Mouse (Mus musculus): ENCODE measurements around the gene Alx1.

Alx1 gene

DNA sequence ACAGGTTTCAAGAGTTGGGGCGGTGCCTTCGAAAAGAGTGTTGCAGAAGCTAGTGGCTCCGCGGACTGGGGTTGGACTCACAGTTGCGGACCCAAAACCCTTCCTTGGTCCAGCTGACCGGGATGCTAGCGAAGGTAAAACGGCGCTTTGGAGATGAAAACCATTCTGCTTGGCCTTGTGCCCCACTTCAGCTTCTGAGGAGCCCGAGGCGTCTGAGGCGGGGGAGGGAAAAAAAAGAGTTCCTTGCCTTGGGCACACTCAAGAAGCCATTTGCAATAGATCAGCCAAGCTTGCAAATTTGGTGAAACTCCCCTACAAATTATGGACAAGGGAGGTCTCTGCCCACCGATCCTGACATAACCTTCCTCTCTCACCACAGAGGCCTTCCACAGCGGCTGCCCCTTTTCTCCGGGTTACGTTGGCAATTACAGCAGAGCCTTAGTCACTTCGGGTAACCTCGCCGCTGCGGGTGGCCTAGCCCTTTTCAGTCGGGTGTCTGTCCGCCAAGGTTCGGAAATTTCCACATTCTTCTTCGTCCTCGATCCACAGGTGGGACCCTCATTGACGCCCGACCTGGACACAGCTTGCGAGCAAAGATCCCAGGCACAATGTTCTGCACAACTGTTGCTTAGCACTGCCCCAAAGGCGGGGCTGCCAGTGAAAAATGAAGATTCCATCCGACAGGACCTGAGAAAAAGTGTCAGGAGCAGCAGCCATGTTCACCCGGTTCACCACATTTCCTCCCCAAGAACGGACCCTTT, at the start of gene Alx1:
Alx1 (minus strand) TSS at position 486 of the 761 bp plus-strand sequence.
- no peak for DNase-seq

DNA sequence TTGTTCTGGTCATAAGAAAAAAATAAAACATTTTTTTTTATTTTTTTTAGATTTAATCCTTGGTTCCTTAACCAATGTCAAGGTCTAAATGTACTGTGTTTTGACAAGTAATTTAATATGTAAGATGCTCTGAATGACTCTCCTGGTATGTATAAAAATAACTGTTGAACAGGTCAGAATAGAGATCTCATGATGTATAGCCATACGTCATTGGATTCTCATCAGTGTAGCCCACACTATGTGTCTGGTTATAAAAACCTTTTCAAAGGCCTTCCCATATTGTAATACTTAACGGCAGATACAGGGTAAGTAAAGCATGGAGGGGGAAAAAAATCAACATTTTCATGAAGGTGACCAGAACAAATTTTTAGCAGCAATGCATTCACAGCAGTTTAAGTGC, 19.6 kb upstream of the Alx1 start:
- no peak for DNase-seq

DNA sequence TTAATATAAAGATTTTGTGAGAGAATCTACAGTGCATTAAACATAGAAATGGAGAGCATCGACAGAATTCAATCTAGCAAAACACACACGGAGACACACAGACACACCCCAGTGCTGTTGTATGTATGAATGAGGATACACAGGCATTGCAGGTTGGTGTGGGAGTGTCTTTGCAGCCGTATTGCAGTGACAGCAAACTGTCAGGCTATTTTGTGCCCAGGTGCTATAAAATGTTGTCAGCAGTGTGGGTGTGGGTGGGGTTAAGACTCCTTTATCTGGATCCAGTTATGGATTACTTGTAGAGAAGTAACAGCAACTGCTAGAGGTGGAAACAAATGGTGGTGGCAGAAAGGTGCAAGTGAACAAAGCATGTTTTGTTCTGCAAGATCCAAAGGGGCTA, 16.6 kb upstream of the Alx1 start:
- no peak for DNase-seq

DNA sequence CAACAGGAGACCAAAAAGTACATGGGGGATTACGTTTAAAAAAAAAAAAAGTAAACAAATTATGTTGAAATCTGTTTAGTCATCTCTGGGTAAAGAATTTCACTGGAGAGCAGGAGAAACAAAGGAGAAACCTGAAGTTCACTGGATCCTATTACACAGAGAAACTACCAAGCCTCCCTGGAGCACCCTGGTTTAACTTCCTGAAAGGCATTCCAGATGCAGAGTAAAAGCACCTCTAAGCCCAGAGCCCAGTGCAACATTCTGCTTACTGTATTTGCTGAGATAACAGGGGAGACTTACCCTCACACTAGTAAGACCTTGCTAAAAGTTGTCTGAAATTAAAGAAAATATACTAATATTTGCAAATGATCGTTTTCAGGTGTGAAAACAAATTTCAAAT, 15.0 kb upstream of the Alx1 start:
- no peak for DNase-seq

DNA sequence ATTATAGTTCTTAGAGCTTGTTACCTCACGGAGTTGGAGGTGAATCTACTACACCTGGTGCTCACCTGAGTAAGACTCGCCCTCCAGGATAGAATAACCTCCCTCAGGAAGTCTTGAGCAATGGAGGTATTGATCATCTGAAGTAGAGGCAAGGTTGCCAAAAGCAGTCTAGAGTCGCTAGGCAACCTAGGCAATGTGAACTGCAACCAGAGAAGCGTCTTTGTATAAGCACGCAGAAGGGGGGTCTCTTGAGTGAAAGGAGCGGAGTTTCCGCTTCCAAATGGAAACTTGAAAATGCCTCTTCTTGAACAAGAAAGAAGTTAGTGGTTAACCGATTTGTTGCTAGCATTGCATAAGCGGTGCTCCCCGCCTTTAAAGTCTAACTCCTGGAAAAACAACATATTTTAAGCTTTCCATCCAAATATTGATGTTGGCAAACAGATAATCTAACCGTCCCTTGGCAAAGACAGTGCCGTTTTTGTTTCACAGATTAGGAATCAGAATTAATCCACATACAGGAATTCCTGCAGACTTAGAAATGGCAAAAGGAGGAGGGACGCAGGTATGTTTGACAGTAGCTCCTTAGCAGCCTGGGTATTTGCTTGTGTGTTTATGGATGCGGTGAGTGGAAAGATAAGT, 5.1 kb upstream of the Alx1 start:
- DNase-seq = no peak

DNA sequence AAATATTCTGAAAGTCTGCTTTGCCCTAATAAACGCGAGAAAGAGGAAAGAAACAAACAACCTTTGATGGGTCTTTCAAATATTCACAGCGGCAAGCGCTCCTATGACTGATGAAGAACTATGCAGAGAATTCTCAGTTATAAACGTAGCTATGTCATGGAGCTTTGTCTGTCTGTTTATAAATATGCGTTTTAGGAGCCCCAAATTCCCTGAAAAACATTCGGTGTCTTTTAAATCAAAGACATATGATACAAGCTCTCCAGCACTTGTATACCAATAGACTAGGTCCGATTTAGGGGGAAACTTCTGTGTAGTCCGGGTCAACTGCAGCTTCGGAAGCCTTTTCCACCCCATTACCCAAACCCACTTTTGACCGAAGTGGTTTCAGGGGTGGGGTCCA, 916 bp upstream of the Alx1 start:
- DNase-seq = no peak

DNA sequence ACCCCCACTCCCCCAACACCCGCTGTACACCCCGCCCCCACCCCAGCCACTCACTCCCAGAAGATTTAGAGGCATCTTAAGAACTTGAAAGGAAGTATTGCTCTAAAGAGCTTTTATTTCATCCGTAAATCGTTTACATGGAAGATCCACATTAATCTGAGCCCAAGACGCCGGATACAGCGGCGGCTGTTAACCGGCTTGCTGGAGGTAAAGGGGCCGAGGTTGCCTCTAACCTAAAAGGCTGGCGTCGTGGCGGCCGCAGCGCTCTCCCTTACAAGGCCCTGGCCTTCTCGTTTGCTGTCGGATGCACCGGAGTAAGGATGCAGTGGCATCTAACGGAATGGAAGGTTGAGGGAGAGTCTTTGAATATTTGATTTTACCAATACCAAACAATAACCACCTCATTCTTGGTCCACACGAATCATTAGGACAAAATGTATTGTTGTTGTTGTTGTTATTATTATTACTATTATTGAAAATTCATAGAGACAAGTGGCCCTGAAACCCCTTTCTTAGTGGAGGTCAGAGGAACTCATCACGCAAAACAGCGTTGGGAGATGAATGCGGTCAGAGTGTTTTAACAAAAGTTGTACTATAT, 784 bp downstream of the Alx1 start:
- DNase-seq = no peak

DNA sequence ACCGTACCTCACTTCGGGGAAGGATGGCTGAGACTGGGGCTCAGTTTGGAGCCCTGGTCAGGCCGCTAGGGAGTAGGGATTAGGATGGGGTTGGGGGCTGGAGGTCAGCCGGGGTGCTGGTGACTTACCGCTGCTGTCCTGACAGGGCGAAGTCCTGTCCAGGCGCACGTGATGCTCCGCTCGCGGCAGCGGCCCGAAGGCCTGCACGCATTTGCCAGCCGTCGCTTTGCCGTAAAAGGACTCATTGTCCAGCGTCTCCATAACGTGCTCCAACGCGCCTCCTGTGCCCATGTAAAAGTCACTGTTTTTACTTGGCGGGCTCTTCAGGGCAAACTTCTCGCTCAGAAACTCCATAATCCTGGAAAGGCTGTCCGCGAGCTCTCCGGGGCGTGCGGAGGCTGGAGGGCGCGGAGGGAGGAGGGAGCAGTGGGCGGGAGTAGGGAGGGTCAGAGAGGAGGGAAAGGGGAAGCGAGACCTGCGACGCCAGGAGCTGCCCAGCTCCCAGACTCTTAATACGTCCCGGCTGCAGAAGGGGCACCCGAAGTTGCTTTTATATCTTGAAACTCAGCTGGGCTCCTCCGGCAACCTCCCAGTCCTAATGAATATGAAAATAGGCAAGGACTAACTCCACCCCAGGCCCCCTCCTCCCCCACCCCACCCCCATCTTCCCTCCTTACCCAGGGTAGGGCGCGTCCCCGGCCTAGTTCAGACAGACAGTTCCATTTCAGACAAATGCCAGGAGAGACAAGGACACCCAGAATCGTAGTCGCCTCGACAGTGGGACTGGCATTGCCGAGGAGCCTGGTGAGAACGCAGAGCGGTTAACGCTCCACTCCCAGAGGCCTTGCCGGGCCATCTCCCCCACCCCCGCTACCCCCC, 1.5 kb downstream of the Alx1 start:
- DNase-seq = no peak

DNA sequence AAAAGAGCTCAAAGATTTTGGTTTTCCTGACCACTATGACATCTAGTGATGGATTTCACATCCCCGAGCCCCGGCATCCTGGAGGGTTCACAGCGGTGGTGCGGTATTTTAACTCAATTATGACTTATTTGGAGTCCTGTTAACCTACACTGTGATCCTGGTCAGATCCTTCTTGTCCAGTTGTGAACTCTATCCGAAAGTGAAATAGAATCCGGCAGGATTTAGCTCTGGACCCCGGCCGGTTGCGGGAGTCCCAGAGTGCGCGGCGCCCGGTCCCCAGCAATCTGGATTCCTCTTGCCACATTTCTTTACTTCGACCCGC, 2.1 kb downstream of the Alx1 start:
- no peak for DNase-seq

DNA sequence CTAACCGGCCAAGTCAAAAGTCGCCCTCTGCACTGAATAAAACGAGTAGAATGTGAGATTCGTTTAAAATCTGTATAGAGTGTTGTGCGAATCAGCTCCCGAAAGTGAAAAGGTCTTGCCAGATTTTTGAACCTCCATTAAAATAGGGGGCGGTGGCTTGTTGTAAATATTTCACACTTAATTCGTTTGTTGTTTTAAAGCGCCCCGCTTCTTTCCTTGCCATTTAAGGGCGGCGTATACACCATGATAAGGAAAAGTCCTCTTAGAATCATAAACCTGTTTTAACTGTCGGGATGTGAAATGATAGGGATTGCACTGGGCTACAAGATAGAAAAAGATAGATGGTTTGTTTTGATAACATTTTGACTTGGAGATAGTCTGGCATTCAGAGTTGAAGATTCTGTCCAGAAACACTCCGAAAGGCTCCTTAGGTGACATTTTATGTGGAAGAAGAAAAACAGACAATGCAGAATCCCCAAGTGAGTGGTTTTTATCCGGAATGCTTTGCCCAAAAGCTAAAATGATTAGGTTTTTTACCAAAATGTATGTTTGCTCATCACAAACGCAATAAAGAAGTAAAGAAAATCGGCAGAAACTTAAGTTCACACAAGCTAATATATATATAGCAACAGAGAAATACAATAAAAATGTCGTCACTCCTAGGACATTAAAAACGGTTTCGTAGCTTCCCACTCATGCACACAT, 2.6 kb downstream of the Alx1 start:
- DNase-seq = no peak

DNA sequence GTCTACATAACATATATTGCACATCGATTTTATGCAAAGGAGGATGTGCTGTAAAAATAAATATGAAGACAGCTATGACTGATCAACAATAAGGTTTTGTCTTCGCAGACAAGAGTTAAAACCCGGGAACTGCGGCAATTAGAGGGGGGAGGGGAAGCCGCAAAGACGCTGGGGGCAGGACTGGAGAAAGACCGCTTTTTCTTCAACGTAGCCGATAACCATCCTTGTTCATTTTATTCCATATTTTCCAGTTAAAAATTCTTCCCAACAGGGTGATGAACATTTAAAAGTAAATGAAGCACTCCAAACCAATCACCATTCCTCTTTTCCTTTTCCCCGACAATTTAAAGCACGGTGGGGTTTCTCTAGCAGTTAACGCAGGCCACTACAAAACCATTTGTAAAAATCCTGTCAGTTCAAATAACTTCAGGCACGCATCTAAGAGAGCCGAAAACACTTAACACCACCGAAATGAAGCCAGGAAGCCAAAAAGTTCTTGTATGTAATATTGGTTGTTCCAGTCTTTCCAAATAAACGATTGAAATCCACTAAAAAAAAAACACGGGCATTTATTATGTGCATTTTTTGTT, 3.3 kb downstream of the Alx1 start:
- DNase-seq = no peak

DNA sequence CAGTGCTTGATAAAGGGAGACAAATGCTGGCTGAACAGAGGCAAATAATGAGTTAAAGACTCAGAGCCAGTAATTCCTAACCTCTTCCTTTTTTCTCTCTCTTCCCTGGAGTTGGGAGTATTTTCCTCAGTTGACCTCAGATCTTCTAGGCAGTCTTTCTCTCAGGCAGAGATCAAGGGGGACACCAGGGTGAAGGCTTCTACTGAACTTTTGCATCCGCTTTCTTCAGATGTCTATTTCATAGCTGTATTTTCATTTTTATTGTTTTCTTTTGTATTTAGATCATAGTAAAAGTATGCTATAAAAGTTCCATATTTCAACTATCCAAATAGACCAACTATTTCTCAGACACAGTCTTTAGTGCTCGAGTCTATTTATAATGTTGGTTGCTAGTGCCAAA, 27.5 kb downstream of the Alx1 start:
- DNase-seq = no peak

DNA sequence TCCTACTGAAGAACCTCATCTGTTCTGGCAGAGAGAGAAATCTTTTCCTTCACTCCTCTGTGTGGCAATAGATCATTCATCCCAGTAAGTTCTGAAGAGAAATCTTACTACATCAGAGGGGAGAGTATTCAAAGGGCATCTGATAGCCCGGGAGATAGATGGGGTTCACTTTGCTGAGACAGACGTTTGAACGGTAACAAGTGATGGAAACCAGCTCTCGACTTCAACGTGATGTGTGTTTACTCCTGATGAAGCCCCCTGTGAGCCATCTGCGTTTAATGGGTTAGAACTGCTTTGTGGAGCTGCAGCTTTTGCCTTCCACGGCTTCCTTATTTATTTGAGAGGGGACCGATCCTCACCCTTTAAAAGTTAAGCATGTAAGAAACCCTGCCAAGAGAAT, 29.1 kb downstream of the Alx1 start:
- DNase-seq = no peak

DNA sequence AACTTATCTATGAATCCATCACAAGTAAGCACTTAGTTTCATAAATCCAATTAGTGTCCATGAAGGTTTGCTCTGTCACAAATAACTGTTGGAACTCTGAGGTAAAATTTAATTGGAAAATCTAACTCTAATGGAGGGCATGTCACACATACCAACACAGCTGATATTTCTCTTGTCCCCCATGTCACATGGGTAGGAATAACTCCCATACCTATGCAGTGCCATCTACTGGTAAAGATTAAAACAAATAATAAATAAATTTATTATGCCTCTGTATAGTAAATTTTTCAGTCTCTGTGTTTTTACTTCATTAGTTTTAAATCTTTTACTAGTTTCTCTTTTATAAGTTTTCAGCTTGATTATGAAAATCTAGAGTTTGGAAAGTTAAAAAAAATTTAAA, 30.4 kb downstream of the Alx1 start:
- no peak for DNase-seq

DNA sequence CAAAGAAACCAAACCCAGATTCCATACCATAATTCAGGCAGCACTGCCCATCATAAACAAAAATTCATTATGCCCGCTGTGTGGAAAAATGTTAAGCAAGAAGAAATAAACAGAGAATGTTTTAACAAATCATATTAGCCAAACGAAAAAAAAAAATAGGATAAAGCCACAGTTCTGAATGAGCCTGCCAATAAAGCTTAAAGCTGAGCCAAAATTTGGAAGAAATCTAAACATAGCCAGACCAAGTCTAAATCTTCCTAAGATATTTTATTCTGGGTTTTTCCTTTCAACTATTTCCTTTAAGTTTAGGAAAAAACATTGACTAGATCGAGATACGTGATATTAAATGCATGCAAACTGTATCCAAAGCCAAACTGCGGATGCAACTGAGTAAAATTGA, 54.9 kb downstream of the Alx1 start:
- no peak for DNase-seq

DNA sequence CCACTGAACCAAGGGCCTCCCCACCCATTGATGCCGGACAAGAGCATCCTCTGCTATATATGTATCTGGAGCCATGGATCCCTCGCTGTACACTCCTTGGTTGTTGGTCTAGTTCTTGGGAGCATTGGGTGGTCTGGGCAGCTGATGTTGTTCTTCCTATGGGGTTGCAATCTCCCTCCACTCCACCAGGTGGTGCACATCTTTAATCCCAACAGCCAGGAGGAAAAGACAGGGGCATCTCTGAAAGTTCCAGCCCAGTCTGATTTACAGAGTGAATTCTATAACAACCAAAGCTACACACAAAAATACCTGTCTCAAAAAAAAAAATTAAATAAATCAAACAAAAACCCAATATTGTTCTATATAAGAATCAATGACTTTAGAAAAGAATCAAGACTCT, 70.4 kb downstream of the Alx1 start:
- no peak for DNase-seq
